Mouse (Mus musculus) small intestine, adult 2 months (tissue): ENCODE measurements around the gene B4galnt1. TPM values are rescaled to one million over a fixed set of nuclear protein-coding genes. Genes with fewer than 3 reads are reported as not detected.

ENCODE experiments used
- H3K27ac ChIP-seq: fragments of 200-500 bp; 2 replicates; pipeline ENCODE4 v1.5.1; 2012; ENCODE audit warnings: low read depth, low read length, control low read depth, inconsistent platforms; ENCODE audit not compliant: insufficient read depth
- H3K27me3 ChIP-seq: fragments of 200-500 bp; 2 replicates; pipeline ENCODE4 v1.6.1; 2012; ENCODE audit warnings: mild to moderate bottlenecking, moderate library complexity, low read length, inconsistent platforms; ENCODE audit not compliant: control insufficient read depth, insufficient read depth
- H3K36me3 ChIP-seq: fragments of 200-500 bp; 2 replicates; pipeline ENCODE4 v1.6.1; 2012; ENCODE audit warnings: mild to moderate bottlenecking, low read length, control low read depth, inconsistent platforms; ENCODE audit not compliant: control insufficient read depth, insufficient read depth
- H3K4me1 ChIP-seq: fragments of 200-500 bp; 2 replicates; pipeline ENCODE4 v1.6.1; 2012; ENCODE audit warnings: low read length, inconsistent platforms, mixed read lengths; ENCODE audit not compliant: control insufficient read depth, insufficient read depth, insufficient read length
- H3K4me3 ChIP-seq: fragments of 200-500 bp; 2 replicates; pipeline ENCODE4 v1.5.1; 2012; ENCODE audit warnings: low read depth, mild to moderate bottlenecking, control low read depth, inconsistent platforms, low read length, moderate library complexity
- CTCF ChIP-seq: fragments of 200-500 bp; IDR thresholded peaks from 2 replicates; pipeline ENCODE4 v1.5.1; 2012; ENCODE audit warnings: low read depth, mild to moderate bottlenecking, control low read depth, inconsistent platforms, low read length, moderate library complexity, mixed read lengths; ENCODE audit not compliant: insufficient replicate concordance, insufficient read length; ENCODE audit errors: extremely low read depth
- POLR2A ChIP-seq: fragments of 200-500 bp; IDR thresholded peaks from 2 replicates; pipeline ENCODE4 v1.6.1; 2012; ENCODE audit warnings: low read depth, mild to moderate bottlenecking, control low read depth, inconsistent platforms, low read length, moderate library complexity
- WGBS: fragments of 180-500 bp; shearing (Covaris S2); methylation state at CpG from one replicate; pipeline ENCODE4 v1.1.7; 2018; 5-methylcytosine and 5-hydroxymethylcytosine counted together
- polyA plus RNA-seq: library from polyadenylated mRNA; depleted of rRNA; stranded (reverse); fragments of >200 nt; gene quantifications from 2 replicates; pipeline ENCODE4 v1.2.3, GENCODE M21; 2012; rRNA removed

Gene B4galnt1
- polyA plus RNA-seq, result 228 and 484 TPM in 2 replicates

DNA sequence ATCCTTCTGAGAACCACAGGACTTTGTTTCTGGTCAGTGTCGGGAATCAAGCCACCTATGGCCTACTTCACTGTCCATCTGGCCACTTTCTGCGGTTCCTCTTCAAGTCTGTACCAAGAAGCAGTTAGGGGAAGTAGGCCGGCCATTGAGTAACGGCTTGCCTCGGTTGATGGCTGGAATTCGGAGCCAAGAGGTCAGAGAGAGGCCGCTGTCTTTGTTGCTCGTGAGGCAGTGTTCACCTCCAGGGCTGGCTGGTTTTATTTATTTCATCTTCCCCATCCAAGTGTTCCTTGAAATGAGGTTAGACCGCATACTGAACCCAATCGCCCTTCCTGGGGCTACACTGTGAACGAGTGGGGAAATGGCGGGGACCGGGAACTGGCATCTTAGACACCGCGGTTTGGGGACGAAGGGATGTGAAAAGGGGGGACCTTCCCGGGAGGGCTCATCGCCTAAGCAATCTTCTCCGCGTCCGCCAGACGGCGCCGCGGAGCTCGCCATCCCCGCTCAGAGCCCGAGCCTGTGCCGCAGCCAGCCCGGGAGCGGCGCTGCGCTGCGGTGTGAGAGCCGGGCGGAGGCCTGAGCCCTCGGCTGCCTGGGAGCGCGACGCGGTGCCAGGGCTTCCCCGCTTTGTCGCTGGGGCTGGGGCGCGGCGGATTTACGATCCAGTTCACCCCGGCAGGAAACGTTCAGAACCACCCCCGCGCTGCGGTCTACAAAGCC lies at the start of gene B4galnt1:
Gene B4galnt1, plus strand, starts transcription at position 595 of the 723 bp plus-strand sequence.
- peak within 1 kb of the TSS; percentile 76 for H3K4me3 ChIP-seq
- peaks cover 18% of the 10 kb centered on the region for H3K36me3 ChIP-seq
- 2% methylated on average over 52 of the region's 52 CpGs for WGBS
- peak within 1 kb of the TSS; percentile 94 for H3K27ac ChIP-seq
- TF ChIP-seq POLR2A (peak; percentile 84), CTCF (peak; percentile 97)
- H3K4me1 ChIP-seq, result peaks cover 11% of the 10 kb centered on the region; the same call in 1 of the 2 replicates
- H3K27me3 ChIP-seq, result no peaks in the 10 kb centered on the region

- H3K36me3 ChIP-seq, result peaks cover 33% of the 10 kb centered on the region
- H3K27ac ChIP-seq, result no peak overlapping the region
- H3K4me3 ChIP-seq, result no peak overlapping the region
- H3K4me1 ChIP-seq, result peaks cover 3% of the 10 kb centered on the region
- WGBS, result 93% methylated on average over 11 of the region's 11 CpGs
- TF ChIP-seq POLR2A (no peak), CTCF (no peak)
- no peaks in the 10 kb centered on the region for H3K27me3 ChIP-seq
Observed at GRCm38 (mm10) chr10:127118470-127118869, 46.6 kb upstream of the B4galnt1 start.

GRCm38 (mm10) chr10:127119229-127119628 lies 45.8 kb upstream of the B4galnt1 start:
- peaks cover 33% of the 10 kb centered on the region for H3K36me3 ChIP-seq

DNA sequence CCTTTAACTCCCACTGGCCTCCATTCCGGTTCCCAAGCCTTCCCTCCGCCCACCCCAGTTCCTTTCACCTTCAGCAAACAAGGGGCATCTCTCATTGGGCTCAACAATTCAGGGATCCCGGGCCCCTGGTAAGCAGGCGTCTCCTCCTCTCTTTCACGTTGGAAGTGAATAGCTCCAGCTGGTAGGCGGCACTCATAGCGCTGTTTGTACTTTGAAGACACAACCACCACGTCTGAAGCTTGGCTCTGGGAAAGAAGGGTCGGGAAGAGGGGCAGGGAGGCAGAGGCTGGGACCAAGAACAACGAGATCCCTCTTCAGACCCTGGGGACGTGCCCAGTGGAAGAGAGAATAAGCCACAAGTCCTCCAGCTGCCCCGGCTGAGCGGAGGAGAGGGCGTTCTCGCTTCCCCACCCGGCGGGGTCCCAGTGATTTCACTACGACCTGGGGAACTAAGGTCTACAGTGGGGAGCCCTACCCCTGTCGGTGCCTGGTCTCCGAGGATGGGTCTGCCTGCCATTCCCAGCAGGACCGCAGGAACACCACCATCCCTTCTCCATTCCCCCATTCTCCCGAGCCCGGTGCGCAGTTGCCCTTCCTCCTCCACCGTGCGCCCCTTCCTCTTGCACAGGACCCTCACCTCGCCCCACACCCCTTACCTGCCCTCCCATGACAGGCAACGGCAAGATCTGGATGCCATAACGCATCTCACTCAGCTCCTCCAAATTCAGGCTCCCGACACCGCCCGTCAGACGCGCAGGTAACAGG lies 44.5 kb upstream of the B4galnt1 start:
- Histone ChIP-seq H3K27me3 (no peaks in the 10 kb centered on the region), H3K27ac (0 out of 2 replicates have a peak overlapping the region, but pooled peaks have one; percentile 13), H3K4me1 (peaks cover 3% of the 10 kb centered on the region), H3K36me3 (peaks cover 30% of the 10 kb centered on the region), H3K4me3 (peak overlapping the region; percentile 97)
- no peak for TF ChIP-seq CTCF
- TF ChIP-seq POLR2A, result no peak
- 2% methylated on average over 34 of the region's 34 CpGs for WGBS

More at GRCm38 (mm10) chr10:127119229-127119628, 45.8 kb upstream of the B4galnt1 start:
- Histone ChIP-seq H3K27ac (no peak overlapping the region), H3K4me3 (no peak overlapping the region), H3K4me1 (peaks cover 3% of the 10 kb centered on the region), H3K27me3 (no peaks in the 10 kb centered on the region)
- no peak for TF ChIP-seq CTCF
- no peak for TF ChIP-seq POLR2A
- WGBS, result 92% methylated on average over 10 of the region's 10 CpGs

GRCm38 (mm10) chr10:127121066-127121477 lies 44.0 kb upstream of the B4galnt1 start, which contains the start of gene Os9:
Os9 (minus strand) TSS chr10:127121131.
- Histone ChIP-seq H3K27me3 (no peaks in the 10 kb centered on the region), H3K36me3 (peaks cover 26% of the 10 kb centered on the region), H3K4me3 (peak within 1 kb of the TSS; percentile 97), H3K4me1 (peaks cover 6% of the 10 kb centered on the region), H3K27ac (0 out of 2 replicates have a peak within 1 kb of the TSS, but pooled peaks have one; percentile 13)
- 0% methylated on average over 19 of the region's 19 CpGs for WGBS
- TF ChIP-seq POLR2A (peak; percentile 79), CTCF (no peak)

DNA sequence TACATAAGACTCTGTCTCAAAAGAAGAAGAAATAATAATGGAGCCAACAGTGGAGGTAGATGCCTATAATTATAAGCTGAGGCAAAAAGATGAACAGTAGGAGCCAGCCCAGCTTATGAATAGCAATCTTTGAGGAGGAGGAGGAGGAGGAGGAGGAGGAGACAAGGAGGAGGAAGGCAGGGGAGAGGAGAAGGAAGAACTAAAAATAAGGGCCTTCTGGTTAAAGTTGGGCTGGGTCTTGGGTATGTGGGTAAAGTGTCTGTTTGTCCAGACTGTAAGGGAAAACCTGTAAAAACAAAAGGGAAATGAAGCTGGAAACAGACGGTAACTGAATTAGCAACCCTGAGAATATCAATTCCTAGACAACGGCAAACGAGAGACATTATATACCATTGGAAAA lies 43.0 kb upstream of the B4galnt1 start:
- 82% methylated on average over 3 of the region's 3 CpGs for WGBS
- Histone ChIP-seq H3K36me3 (peaks cover 20% of the 10 kb centered on the region), H3K27ac (no peak overlapping the region), H3K4me3 (no peak overlapping the region), H3K27me3 (no peaks in the 10 kb centered on the region), H3K4me1 (peaks cover 11% of the 10 kb centered on the region)
- TF ChIP-seq POLR2A, result no peak

DNA sequence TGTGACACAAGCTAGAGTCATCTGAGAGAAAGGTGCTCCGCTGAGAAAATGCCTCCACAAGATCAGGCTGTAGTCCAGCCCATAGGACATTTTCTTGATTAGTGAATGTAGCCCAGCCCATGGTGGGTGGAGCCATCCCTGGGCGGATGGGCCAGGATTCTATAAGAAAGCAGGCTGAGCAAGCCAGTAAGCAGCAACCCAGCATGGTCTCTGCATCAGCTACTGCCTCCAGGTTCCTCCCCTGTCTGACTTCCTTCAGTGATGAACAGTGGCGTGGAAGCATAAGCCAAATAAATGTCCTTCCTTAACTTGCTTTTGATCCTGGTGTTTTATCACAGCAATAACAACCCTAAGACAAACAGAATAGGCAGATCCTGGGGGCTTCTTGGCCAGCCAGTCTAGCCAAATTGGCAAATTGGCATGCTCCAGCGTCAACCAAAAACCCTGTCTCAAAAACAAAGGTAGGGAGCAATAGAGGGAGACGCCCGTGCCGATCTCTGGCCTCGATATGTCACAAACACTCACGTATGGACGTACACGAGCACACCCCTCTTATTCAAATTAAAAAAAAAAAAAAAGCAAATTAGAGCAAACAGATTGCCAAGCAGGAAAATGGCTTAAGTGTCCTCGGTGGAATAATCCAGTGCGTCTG lies 42.1 kb upstream of the B4galnt1 start:
- Histone ChIP-seq H3K27ac (peak overlapping the region; percentile 65), H3K4me1 (peaks cover 12% of the 10 kb centered on the region), H3K27me3 (no peaks in the 10 kb centered on the region), H3K4me3 (peak overlapping the region; percentile 15; the same call in 1 of the 2 replicates), H3K36me3 (peaks cover 14% of the 10 kb centered on the region)
- whole genome bisulfite sequencing, result 11% methylated on average over 13 of the region's 13 CpGs
- TF ChIP-seq POLR2A (peak; percentile 82; the same call in 1 of the 2 replicates), CTCF (no peak)
